Mouse (Mus musculus) spleen, postnatal 14 days (tissue): ENCODE measurements at regions not wholly inside any gene's neighbourhood (a gene's known extent, or its start where the extent isn't known, plus 50 kb on each side); places are given as distances from the start of the nearest gene placed in this dataset.
"Not testable (repeated sequence)": the region's sequence is repeated elsewhere in the genome, so short reads cannot be mapped to it uniquely, and the experiment has no call there.

Experiments
- DNase-seq, 2 experiments: peaks; one replicate each; pipeline ENCODE4 v3.0.0; 2021 to 2022; ENCODE audit warnings: low spot score in 2 of 2

DNA sequence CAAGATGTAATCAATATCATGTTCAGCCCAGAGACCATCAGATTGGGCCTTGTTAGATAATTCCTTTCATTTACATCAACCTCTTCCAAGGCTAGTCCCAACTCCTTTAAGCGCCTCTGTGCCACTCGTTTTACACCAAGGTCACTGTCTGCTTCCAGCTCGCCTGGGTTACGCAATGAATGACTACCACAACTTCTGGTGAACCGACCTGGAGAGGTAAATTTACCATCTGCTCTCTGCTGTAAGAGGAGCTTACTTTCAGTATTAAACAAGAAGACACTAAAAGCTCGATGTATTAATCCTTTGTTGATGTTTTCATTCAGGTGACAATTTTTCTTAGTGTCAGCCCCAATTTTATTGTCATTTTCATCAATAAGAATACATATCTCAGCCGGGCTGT, 51.7 kb upstream of the Fam174b start:
- no peak for DNase-seq

DNA sequence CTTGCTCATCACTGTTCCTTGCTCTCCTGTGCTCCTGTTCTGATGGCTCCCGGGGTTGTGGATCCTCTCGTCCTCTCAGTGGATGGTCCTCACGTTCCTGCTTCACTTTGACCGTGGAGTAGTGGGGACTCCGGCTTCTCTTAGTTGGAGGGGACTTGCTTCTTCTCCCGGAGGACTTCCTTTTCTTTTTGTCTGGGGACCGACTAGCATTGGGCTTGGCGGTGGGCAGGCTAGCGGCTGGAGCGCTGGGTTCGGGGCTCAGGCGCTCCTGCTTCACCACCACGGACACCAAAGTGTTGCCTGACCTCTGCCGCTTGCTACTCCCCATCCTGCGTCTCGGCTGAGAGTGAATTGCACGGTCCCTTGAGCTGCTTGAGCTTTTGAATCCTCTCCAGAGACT, 53.9 kb upstream of the Fam174b start:
- not testable (repeated sequence) for DNase-seq

DNA sequence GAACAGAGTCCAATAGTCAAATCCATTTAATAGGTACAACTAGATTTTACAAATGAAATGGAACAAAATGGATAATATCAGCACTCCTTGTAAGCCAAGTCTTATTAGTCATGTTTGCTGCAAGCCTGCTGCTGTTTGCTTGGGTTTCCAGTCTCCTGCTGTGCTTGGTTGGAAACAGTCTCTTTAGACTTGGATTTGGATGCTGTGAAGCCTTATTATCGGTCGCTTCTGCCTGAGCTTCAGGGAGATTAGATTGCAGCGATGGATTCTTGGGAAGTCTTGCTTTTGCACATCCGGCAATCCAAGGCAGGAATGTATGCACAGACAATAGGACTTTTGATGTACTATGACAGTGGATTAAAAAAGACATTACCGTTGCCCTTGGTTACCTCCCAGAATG, 57.3 kb upstream of the Fam174b start:
- no peak for DNase-seq

DNA sequence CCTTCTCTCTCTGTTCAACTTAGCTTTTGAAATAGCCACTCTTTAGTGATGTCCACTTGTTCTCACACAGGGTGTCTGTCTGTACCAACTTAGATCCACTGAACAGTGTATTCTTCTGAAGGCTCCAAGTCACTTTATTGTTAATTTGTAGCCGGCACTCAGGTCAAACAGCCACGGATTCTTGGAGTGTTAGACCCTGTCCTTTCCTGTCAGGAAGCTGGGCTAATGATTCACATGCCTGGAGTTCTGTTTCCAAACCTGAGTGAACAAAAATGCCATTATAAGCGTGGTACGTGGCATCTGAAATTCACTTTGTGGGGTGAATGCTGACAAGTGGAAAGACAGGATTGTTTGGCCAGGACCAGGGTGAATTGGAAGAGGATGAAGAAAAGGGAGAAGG, 69.5 kb upstream of the Fam174b start:
- no peak for DNase-seq

DNA sequence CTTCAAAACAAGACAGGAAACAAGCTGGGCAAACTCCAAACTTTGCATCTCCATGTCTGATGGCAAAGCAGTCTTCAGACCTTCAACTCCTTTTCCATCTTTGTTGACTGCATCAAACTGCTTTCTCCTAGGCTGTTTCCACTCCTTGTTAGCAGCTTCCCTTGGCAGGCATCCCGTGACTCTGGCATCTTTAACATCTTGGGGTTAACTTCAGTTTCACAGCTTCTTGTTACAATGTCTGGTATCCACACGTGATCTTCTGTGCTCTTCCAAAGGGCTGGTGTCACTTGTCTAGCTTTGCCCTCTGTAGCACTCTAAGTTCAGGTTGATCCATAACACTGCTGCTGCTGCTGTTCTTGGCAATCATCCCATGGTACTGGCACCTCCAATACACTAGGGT, 71.3 kb upstream of the Fam174b start:
- no peak for DNase-seq

- DNase-seq = no peak
Observed at GRCm38 (mm10) chr7:73666921-73667675, 73.0 kb upstream of the Fam174b start.

- no peak for DNase-seq
Observed at GRCm38 (mm10) chr7:73664962-73665361, 75.1 kb upstream of the Fam174b start.

DNA sequence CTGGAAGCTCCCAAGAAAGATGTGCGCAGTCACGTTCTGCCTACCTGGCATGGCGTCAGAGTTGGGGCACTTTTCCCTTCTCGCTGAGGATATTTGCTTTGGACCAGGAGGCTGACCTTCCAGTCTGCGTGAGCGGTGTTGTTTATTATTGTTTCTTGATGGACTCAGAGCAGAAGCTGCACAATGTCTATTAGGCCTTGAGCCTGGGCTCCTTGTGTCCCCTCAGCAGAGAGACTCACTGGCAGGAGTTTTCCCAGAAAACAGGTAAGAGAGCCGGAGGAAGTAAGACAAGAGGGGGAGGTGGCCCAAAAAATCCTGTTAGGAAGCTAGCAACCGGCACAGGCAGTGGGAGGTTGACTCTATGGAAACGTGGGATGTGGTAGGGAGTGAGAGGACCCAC, 77.6 kb upstream of the Fam174b start:
- no peak for DNase-seq

DNA sequence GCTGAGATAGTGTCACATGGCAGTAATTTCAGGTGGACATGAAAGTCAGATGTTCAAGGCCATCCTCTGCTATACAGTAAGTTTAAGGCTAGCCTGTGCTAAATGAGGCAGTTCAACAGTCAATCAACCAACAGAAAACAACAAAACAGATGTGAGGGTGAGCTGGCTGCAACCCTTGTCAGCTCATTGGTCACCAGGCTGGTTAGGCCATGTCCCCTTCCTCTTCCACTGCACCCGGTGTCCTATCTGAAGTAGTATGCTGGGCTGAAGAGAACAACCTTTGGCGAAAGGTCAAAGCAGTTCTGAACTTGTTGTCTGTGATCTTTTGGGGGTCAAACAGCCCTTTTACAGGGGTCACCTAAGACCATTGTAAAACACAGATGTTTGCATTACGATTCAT, 78.2 kb upstream of the Fam174b start:
- DNase-seq = no peak

DNA sequence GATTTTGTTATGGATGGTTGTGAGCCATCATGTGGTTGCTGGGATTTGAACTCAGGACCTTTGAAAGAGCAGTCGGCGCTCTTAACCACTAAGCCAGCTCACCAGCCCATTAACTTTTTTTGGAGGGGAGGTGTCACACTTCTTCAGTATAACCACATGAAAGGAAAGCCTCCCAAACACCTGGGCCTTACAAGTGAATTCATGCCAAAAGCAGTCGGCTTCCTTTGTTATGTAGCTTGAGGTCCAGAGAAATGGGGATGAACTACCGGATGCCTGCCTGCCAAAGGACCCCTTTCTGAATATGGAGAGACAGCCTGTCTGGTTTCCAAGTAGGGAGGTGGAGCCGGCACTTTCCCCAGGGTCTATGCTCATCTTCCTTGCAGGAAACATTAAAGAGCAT, 80.6 kb upstream of the Fam174b start:
- DNase-seq = no peak

- no peak for DNase-seq
Observed at GRCm38 (mm10) chr7:73657283-73657682, 82.8 kb upstream of the Fam174b start.

GRCm38 (mm10) chr7:73656424-73656795, 83.7 kb upstream of the Fam174b start:
- DNase-seq = not testable (repeated sequence)

DNA sequence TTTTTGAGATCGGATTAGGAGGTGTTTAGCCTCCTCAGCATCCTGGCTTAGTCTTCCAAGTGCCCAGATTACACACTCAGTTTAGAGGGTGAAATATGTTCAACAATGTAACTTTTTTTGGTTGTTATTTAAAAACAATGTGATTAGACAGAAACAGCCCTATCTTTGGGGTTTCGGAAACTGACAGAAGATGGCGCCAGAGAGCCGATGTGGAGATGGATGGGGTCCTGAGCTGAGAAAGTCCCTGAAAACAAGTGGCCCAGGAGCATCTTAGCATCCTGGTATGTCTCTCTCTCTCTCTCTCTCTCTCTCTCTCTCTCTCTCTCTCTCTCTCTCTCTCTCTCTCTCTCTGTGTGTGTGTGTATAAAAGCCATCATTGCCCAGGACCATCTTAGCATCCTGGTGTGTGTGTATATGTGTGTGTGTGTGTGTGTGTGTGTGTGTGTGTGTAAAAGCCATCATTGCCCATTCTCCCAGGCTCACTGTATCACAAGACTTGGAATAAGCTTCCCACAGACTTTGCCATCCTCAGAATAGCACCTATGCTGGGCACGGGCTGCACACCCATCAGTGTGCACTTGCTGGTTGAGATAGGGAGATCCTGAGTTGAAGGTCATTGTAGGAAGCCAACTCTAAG, 84.2 kb upstream of the Fam174b start:
- peak in 1 of 2 experiments; percentile 25 for DNase-seq

DNA sequence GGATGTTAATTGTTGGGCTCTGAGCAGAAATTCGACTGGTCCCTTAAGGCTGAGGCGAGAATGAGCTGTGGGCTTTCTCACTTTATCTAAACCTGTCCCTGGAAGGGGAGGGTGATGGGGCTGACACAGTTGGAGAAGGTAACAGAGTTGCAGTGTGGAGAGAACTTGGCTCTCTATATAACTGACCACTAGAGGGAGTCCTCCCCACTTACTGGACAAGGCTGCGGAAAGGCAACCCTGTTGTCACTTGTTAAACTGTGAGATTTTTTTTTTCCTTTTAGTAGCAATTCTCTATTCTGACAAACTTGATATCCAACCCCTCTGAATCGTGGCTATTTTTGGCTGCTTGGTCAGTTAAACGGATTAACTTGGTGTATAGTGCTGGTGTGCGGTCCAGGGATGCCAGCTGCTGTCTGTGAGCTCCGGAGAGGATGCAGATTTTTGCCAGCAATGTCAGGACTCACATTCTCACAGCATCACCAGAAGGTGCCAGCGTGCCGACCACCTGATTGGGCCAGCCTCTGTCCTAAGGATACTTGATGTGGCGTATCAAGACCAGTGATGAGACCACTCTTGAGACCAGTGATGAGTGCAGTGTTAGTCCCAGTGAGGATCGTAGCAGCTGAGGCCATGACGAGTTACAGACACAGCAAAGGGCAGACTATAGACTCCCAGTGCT, 85.8 kb upstream of the Fam174b start:
- DNase-seq = no peak

- DNase-seq = no peak
Observed at GRCm38 (mm10) chr7:73650909-73651308, 89.2 kb upstream of the Fam174b start.

GRCm38 (mm10) chr7:73648010-73648409, 92.1 kb upstream of the Fam174b start:
- peak; percentile 66 to 81 for DNase-seq

GRCm38 (mm10) chr7:73647140-73647539, 93.0 kb upstream of the Fam174b start:
- no peak for DNase-seq

GRCm38 (mm10) chr7:73646711-73647110, 93.4 kb upstream of the Fam174b start:
- no peak for DNase-seq

DNA sequence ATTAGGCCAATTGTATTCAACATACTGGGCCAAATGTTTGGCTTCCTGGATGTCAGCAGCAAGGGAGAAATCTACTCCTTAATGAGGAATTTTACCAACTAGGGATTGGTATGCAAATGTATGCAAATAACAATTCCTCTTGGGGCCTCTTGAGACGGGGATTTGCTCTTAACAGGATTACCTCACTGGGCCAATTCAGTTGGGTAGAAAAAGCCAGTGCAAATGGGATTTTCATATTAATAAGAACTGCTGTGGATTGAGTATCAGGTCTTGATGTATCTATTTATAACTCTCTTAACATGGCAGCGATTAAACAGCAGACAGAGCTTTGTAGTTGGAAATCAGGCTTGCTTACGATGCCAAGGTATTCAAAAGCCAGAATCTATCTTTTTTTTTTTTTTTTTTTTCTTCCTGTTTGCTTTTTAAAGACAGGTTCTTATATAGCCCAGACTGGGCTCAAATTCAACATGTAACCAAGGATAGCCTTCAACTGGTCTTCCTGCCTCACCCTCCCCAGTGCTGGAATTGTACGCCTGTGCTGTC, 95.7 kb upstream of the Fam174b start:
- no peak for DNase-seq

GRCm38 (mm10) chr7:73643993-73644335, 96.1 kb upstream of the Fam174b start:
- no peak for DNase-seq

DNA sequence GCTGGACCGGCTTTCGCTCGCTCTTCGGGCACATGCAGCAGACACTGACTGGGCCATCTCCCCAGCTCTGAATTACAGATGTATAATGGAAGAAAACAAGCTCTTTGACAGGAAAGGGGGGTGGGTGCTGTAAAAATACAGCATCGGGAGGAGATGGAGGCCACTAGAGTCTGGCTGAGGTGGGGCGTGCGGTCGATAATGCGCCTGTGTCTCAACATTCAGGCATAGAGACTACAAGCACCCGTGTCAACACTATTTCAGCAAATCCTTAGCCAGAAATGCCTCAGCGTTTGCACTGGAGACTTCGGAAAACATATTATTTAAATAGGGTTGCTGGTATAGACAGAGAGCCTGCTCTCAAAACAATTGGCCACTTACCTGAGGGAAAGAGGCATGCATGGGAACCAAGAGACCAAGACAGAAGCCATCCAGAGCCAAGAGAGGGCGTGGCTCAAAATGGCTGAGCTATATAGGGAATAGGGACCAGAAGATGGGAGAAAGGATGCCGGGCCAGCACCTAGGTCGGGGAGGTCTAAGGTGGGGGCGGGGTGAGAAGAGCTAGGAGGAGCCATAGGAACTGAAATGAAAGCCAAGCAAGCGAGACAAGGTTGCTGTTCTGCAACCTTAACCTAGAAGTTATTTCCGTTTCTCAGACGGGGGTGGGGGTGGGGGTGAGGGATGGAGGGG, 96.7 kb upstream of the Fam174b start:
- peak in 1 of 2 experiments; percentile 1 for DNase-seq

DNA sequence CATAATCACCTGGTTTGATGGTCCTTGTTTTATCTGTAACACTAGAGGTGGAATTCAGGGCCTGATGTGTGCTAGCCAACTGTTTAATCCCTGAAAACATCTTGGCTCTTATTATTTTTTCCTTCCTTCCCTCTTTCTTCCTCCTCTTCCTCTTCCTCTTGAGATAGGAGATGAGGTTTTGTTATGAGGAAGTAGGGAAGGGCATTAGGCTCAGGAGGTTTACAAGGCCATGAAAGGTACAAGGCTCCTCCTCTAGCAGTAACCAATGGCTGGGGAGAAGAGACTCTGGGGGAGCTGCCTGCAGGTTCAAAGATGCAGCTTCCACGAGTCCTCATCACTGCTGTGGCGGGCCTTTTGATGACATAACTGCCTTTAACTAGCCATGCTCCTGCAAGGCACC, 98.6 kb upstream of the Chd2 start:
- no peak for DNase-seq
